Mouse (Mus musculus) right cerebral cortex, adult 2 months (tissue): Measurements from ENCODE around the gene Gm15737.

Experiments
- DNase-seq, 2 experiments: peaks; one replicate each; pipeline ENCODE4 v3.0.0; 2021 to 2022; ENCODE audit warnings: low spot score in 2 of 2

Gm15737 gene

GRCm38 (mm10) chr6:92869089-92869581, at the start of gene Gm15737:
Gene Gm15737 (plus strand): TSS chr6:92869357.
- DNase-seq, result peak; percentile 13 to 25

DNA sequence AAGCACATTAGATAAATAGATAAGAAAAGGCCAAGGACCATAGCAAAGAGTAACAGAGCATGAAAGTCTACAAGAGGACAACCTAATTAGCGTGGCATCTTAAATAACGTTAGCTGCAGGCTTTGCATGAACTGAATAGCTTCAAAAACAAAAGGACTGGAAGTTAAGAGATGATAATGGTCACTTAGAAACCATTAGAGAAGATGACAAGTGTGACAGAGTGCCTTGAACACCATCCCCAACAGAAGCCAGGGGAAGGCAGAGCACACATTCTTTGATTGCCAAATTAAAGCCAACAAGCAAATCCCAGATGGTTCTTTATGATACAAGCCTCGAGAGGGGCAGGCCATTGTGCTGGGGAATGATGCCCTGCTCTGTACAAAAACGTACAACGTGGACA, 47.6 kb upstream of the Gm15737 start:
- DNase-seq, result no peak

DNA sequence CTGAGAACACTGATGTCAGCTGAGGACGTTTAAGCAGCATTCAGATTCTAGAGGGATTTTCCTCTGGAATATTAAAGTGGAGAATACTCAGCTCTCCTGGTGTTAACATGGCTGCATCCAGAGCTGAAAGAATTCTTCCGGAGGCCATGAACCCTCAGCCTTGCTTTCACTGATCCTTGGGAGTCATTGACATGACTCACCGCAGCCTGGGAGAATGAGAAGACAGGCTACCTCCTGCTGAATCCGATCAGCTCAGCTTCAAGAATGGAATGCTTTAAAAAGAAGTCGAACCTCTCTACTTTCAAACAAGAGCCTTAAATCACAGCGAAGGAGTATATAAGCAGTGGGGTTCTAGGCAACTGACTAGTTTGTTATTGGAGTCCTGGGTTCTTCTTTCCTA, 47.2 kb upstream of the Gm15737 start:
- DNase-seq, result no peak

GRCm38 (mm10) chr6:92823991-92824390, 45.2 kb upstream of the Gm15737 start:
- no peak for DNase-seq

GRCm38 (mm10) chr6:92826561-92826960, 42.6 kb upstream of the Gm15737 start:
- no peak for DNase-seq

DNA sequence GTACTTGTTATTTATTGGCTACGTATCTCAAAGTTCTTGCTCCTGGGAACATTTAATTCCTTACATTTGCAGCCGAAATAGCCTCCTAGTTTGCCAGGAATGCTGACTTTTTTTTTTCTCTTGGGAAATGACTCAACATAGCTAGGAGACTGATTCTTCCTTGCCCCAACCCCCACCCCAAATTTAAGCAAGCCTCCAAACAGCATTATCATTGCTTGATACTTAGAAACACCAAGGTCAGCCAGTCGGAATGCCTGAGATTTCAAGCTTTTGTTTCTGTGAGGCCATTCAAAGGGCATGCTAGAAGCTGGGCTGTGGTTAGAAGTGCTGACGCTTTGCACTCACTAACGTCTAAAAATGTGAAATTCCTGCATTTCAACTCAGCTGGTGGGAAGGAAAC, 41.8 kb upstream of the Gm15737 start:
- no peak for DNase-seq

- no peak for DNase-seq
These were observed 40.0 kb upstream of the Gm15737 start for GRCm38 (mm10) chr6:92829148-92829547.

GRCm38 (mm10) chr6:92831106-92831505, 38.1 kb upstream of the Gm15737 start:
- no peak for DNase-seq

GRCm38 (mm10) chr6:92842000-92842399, 27.2 kb upstream of the Gm15737 start:
- DNase-seq, result no peak

- DNase-seq, result no peak
These were observed 25.7 kb upstream of the Gm15737 start for GRCm38 (mm10) chr6:92843474-92843873.

GRCm38 (mm10) chr6:92845898-92846297, 23.3 kb upstream of the Gm15737 start:
- DNase-seq, result no peak

DNA sequence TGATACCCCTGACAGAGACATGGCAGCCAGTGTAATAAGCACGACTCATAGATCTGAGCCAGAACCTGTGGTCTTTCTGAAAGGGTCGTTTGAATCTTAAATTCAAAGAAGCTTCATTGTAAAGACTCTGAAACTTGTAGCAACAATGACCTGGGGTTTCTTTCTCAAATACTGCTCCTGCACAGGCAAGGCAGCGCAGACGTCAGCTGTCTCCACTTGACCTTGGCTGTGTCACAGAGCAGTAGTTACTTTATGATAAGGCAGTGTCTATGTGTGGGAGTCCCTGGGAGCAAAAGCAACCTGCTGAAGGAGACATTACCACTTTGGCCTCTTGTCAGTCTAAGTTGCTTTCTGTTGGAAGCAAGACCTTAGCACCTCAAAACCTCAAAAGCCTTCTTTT, 22.5 kb upstream of the Gm15737 start:
- no peak for DNase-seq

GRCm38 (mm10) chr6:92849208-92849607, 19.9 kb upstream of the Gm15737 start:
- no peak for DNase-seq

GRCm38 (mm10) chr6:92850250-92850649, 18.9 kb upstream of the Gm15737 start:
- DNase-seq, result peak; percentile 39 to 71

DNA sequence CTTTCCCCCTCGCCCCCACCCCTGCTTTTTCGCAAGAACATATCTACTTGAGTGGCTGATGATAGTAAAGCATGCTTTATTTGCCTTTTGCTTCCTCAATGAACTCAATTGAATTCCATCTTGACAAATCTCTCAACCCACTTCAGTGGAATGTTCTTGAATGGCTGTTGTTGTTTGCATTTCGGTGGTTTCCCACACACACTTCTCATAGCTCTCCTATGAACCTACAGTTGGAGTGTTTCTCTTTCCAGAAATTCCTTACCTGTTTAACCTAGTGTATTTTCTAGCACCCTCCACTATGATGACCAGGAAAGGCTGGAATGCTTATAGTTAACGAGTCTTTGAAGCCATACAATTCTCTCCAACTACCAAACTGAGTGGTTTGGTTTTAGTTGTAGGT, 14.3 kb upstream of the Gm15737 start:
- no peak for DNase-seq

GRCm38 (mm10) chr6:92857761-92858160, 11.4 kb upstream of the Gm15737 start:
- DNase-seq, result no peak

GRCm38 (mm10) chr6:92858721-92859510, 10.2 kb upstream of the Gm15737 start:
- DNase-seq, result no peak

- DNase-seq, result no peak
These were observed 8.8 kb upstream of the Gm15737 start for GRCm38 (mm10) chr6:92860285-92860912.

GRCm38 (mm10) chr6:92862599-92862998, 6.6 kb upstream of the Gm15737 start:
- DNase-seq, result no peak

- DNase-seq, result no peak
These were observed 544 bp downstream of the Gm15737 start for GRCm38 (mm10) chr6:92869582-92870219.

- no peak for DNase-seq
These were observed 2.7 kb downstream of the Gm15737 start for GRCm38 (mm10) chr6:92871813-92872212.

- no peak for DNase-seq
These were observed 3.6 kb downstream of the Gm15737 start for GRCm38 (mm10) chr6:92872766-92873165.

- DNase-seq, result no peak
These were observed 5.7 kb downstream of the Gm15737 start for GRCm38 (mm10) chr6:92874854-92875253.
